Mouse (Mus musculus): ENCODE measurements around the gene Slc44a1. TPM values are rescaled to one million over a fixed set of nuclear protein-coding genes. Genes with fewer than 3 reads are reported as not detected.

The Slc44a1 gene
- polyA plus RNA-seq, 1 experiment from 2014 or later, result 16.2 TPM

- H3K4me2 ChIP-seq (ENCODE audit: low read depth, low read length, severe bottlenecking), result no peak overlapping the region
- WGBS, result 50% methylated on average over 10 of the region's 10 CpGs
- H3K36me3 ChIP-seq (ENCODE audit: control insufficient read depth, insufficient read depth, low read length), result no peaks in the 10 kb centered on the region
- ATAC-seq (replicated peaks; ENCODE audit: low FRiP score) (no peak), DNase-seq (ENCODE audit: low spot score) (no peak)
- no peaks in the 10 kb centered on the region for H3K4me1 ChIP-seq (replicated peaks; ENCODE audit: control insufficient read depth, insufficient read depth, low read length)
- no peaks in the 10 kb centered on the region for H3K9me3 ChIP-seq (ENCODE audit: control insufficient read depth, low read length)
- no peak overlapping the region for H3K9ac ChIP-seq (ENCODE audit: low read length)
- H3K4me3 ChIP-seq (ENCODE audit: low read depth, low read length), result no peak overlapping the region
- H3K27me3 ChIP-seq (ENCODE audit: control insufficient read depth, insufficient read depth, low read length), result no peaks in the 10 kb centered on the region
- no peak overlapping the region for H3K27ac ChIP-seq (ENCODE audit: low read depth, low read length)
These were observed 13.0 kb downstream of the Slc44a1 start for GRCm38 (mm10) chr4:53452976-53453889.

GRCm38 (mm10) chr4:53455885-53456284 lies 15.7 kb downstream of the Slc44a1 start:
- Histone ChIP-seq H3K4me1 (replicated peaks; ENCODE audit: control insufficient read depth, insufficient read depth, low read length) (no peaks in the 10 kb centered on the region), H3K4me2 (ENCODE audit: low read depth, low read length, severe bottlenecking) (no peak overlapping the region), H3K9me3 (ENCODE audit: control insufficient read depth, low read length) (no peaks in the 10 kb centered on the region), H3K27me3 (ENCODE audit: control insufficient read depth, insufficient read depth, low read length) (no peaks in the 10 kb centered on the region), H3K9ac (ENCODE audit: low read length) (no peak overlapping the region), H3K27ac (ENCODE audit: low read depth, low read length) (no peak overlapping the region), H3K36me3 (ENCODE audit: control insufficient read depth, insufficient read depth, low read length) (no peaks in the 10 kb centered on the region), H3K4me3 (ENCODE audit: low read depth, low read length) (no peak overlapping the region)
- 85% methylated on average over 2 of the region's 2 CpGs for WGBS
- no peak for ATAC-seq (replicated peaks; ENCODE audit: low FRiP score)
- no peak for DNase-seq (ENCODE audit: low spot score)

- no peak overlapping the region for H3K9ac ChIP-seq (ENCODE audit: low read length)
- no peak overlapping the region for H3K27ac ChIP-seq (ENCODE audit: low read depth, low read length)
- H3K9me3 ChIP-seq (ENCODE audit: control insufficient read depth, low read length), result no peaks in the 10 kb centered on the region
- H3K4me1 ChIP-seq (replicated peaks; ENCODE audit: control insufficient read depth, insufficient read depth, low read length), result no peaks in the 10 kb centered on the region
- H3K36me3 ChIP-seq (ENCODE audit: control insufficient read depth, insufficient read depth, low read length), result no peaks in the 10 kb centered on the region
- H3K27me3 ChIP-seq (ENCODE audit: control insufficient read depth, insufficient read depth, low read length), result no peaks in the 10 kb centered on the region
- H3K4me3 ChIP-seq (ENCODE audit: low read depth, low read length), result no peak overlapping the region
- no peak for DNase-seq (ENCODE audit: low spot score)
- no peak for ATAC-seq (replicated peaks; ENCODE audit: low FRiP score)
- H3K4me2 ChIP-seq (ENCODE audit: low read depth, low read length, severe bottlenecking), result no peak overlapping the region
- 91% methylated on average over 6 of the region's 6 CpGs for WGBS
These were observed 16.4 kb downstream of the Slc44a1 start for GRCm38 (mm10) chr4:53456570-53456969.

- Histone ChIP-seq H3K36me3 (ENCODE audit: control insufficient read depth, insufficient read depth, low read length) (no peaks in the 10 kb centered on the region), H3K4me2 (ENCODE audit: low read depth, low read length, severe bottlenecking) (no peak overlapping the region)
- 90% methylated on average over 3 of the region's 3 CpGs for WGBS
These were observed 18.3 kb downstream of the Slc44a1 start for GRCm38 (mm10) chr4:53458503-53458902.

DNA sequence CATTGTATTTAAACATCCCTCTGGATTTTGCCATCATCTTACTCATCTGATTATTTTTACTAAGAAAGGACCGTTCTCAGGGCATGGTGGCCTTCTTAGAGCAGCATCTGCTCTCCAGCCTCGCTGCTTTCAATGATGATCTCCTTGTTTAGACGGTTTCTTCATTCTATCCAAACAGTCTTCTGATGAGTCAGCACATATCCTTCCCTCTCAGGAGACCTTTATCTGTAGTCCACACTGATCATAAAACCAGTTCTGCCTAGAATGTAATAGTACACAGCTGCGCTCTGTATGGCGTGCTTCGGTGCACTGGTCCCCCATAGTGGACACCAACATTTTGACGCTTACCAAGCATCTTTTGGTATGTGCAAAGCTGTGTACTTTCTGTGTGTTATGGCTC lies 19.5 kb downstream of the Slc44a1 start:
- ATAC-seq (replicated peaks; ENCODE audit: low FRiP score) (no peak), DNase-seq (ENCODE audit: low spot score) (no peak)
- no peak overlapping the region for H3K9ac ChIP-seq (ENCODE audit: low read length)
- H3K4me2 ChIP-seq (ENCODE audit: low read depth, low read length, severe bottlenecking), result no peak overlapping the region
- H3K27me3 ChIP-seq (ENCODE audit: control insufficient read depth, insufficient read depth, low read length), result no peaks in the 10 kb centered on the region
- H3K4me3 ChIP-seq (ENCODE audit: low read depth, low read length), result no peak overlapping the region
- no peaks in the 10 kb centered on the region for H3K4me1 ChIP-seq (replicated peaks; ENCODE audit: control insufficient read depth, insufficient read depth, low read length)
- 89% methylated on average over 7 of the region's 7 CpGs for WGBS
- H3K9me3 ChIP-seq (ENCODE audit: control insufficient read depth, low read length), result no peaks in the 10 kb centered on the region
- no peaks in the 10 kb centered on the region for H3K36me3 ChIP-seq (ENCODE audit: control insufficient read depth, insufficient read depth, low read length)
- H3K27ac ChIP-seq (ENCODE audit: low read depth, low read length), result no peak overlapping the region

More at GRCm38 (mm10) chr4:53458503-53458902, 18.3 kb downstream of the Slc44a1 start:
- H3K27me3 ChIP-seq (ENCODE audit: control insufficient read depth, insufficient read depth, low read length), result no peaks in the 10 kb centered on the region
- no peaks in the 10 kb centered on the region for H3K9me3 ChIP-seq (ENCODE audit: control insufficient read depth, low read length)
- no peak overlapping the region for H3K4me3 ChIP-seq (ENCODE audit: low read depth, low read length)
- H3K27ac ChIP-seq (ENCODE audit: low read depth, low read length), result no peak overlapping the region
- H3K9ac ChIP-seq (ENCODE audit: low read length), result no peak overlapping the region
- no peak for DNase-seq (ENCODE audit: low spot score)
- ATAC-seq (replicated peaks; ENCODE audit: low FRiP score), result no peak
- no peaks in the 10 kb centered on the region for H3K4me1 ChIP-seq (replicated peaks; ENCODE audit: control insufficient read depth, insufficient read depth, low read length)

GRCm38 (mm10) chr4:53461026-53461425 lies 20.8 kb downstream of the Slc44a1 start:
- no peak for ATAC-seq (replicated peaks; ENCODE audit: low FRiP score)
- Histone ChIP-seq H3K4me3 (ENCODE audit: low read depth, low read length) (no peak overlapping the region), H3K36me3 (ENCODE audit: control insufficient read depth, insufficient read depth, low read length) (no peaks in the 10 kb centered on the region), H3K9me3 (ENCODE audit: control insufficient read depth, low read length) (no peaks in the 10 kb centered on the region), H3K4me2 (ENCODE audit: low read depth, low read length, severe bottlenecking) (no peak overlapping the region), H3K27me3 (ENCODE audit: control insufficient read depth, insufficient read depth, low read length) (no peaks in the 10 kb centered on the region), H3K27ac (ENCODE audit: low read depth, low read length) (no peak overlapping the region), H3K9ac (ENCODE audit: low read length) (no peak overlapping the region), H3K4me1 (replicated peaks; ENCODE audit: control insufficient read depth, insufficient read depth, low read length) (no peaks in the 10 kb centered on the region)
- 85% methylated on average over 4 of the region's 4 CpGs for WGBS
- no peak for DNase-seq (ENCODE audit: low spot score)

- Histone ChIP-seq H3K4me2 (ENCODE audit: low read depth, low read length, severe bottlenecking) (no peak overlapping the region), H3K9me3 (ENCODE audit: control insufficient read depth, low read length) (no peaks in the 10 kb centered on the region), H3K9ac (ENCODE audit: low read length) (no peak overlapping the region), H3K4me3 (ENCODE audit: low read depth, low read length) (no peak overlapping the region), H3K27me3 (ENCODE audit: control insufficient read depth, insufficient read depth, low read length) (no peaks in the 10 kb centered on the region), H3K36me3 (ENCODE audit: control insufficient read depth, insufficient read depth, low read length) (no peaks in the 10 kb centered on the region), H3K27ac (ENCODE audit: low read depth, low read length) (no peak overlapping the region), H3K4me1 (replicated peaks; ENCODE audit: control insufficient read depth, insufficient read depth, low read length) (no peaks in the 10 kb centered on the region)
- 92% methylated on average over 5 of the region's 5 CpGs for WGBS
- ATAC-seq (replicated peaks; ENCODE audit: low FRiP score) (no peak), DNase-seq (ENCODE audit: low spot score) (no peak)
These were observed 21.9 kb downstream of the Slc44a1 start for GRCm38 (mm10) chr4:53462069-53462468.

- no peak for DNase-seq (ENCODE audit: low spot score)
- Histone ChIP-seq H3K27me3 (ENCODE audit: control insufficient read depth, insufficient read depth, low read length) (no peaks in the 10 kb centered on the region), H3K4me2 (ENCODE audit: low read depth, low read length, severe bottlenecking) (no peak overlapping the region), H3K9me3 (ENCODE audit: control insufficient read depth, low read length) (no peaks in the 10 kb centered on the region), H3K27ac (ENCODE audit: low read depth, low read length) (no peak overlapping the region), H3K9ac (ENCODE audit: low read length) (no peak overlapping the region), H3K36me3 (ENCODE audit: control insufficient read depth, insufficient read depth, low read length) (no peaks in the 10 kb centered on the region), H3K4me3 (ENCODE audit: low read depth, low read length) (no peak overlapping the region), H3K4me1 (replicated peaks; ENCODE audit: control insufficient read depth, insufficient read depth, low read length) (no peaks in the 10 kb centered on the region)
- no peak for ATAC-seq (replicated peaks; ENCODE audit: low FRiP score)
- WGBS, result 90% methylated on average over 18 of the region's 18 CpGs
These were observed 22.5 kb downstream of the Slc44a1 start for GRCm38 (mm10) chr4:53462505-53463251.

All from forebrain, embryonic 11.5 days (tissue).